Mouse (Mus musculus) hindbrain, postnatal 0 days (tissue): ENCODE measurements around the gene Cyp4x1. TPM values are rescaled to one million over a fixed set of nuclear protein-coding genes. Genes with fewer than 3 reads are reported as not detected.
"Not testable (repeated sequence)": the region's sequence is repeated elsewhere in the genome, so short reads cannot be mapped to it uniquely, and the experiment has no call there.

Experiments
- ATAC-seq: fragments of 200-750 bp; cut with Nextera tagmentation; 2 replicates; pipeline ENCODE4 v1.8.0; 2017; ENCODE audit warnings: mild to moderate bottlenecking, moderate TSS enrichment, moderate library complexity
- DNase-seq: peaks from one replicate; pipeline ENCODE4 v3.0.0-alpha.2; 2015; ENCODE audit warnings: low spot score
- H3K27ac ChIP-seq: fragments of 300-500 bp; sonication (generic); 2 replicates; pipeline ENCODE4 v1.5.1; 2014; ENCODE audit warnings: mild to moderate bottlenecking
- H3K27me3 ChIP-seq: fragments of 300-500 bp; sonication (generic); 2 replicates; pipeline ENCODE4 v1.6.1; 2014; ENCODE audit warnings: low read length, mixed read lengths; ENCODE audit not compliant: insufficient read depth
- H3K36me3 ChIP-seq: fragments of 300-500 bp; sonication (generic); 2 replicates; pipeline ENCODE4 v1.6.1; 2014; ENCODE audit warnings: low read length, mixed read lengths; ENCODE audit not compliant: insufficient read depth
- H3K4me1 ChIP-seq: fragments of 300-500 bp; sonication (generic); 2 replicates; pipeline ENCODE4 v1.6.1; 2014; ENCODE audit warnings: antibody characterized with exemption, low read length, mixed read lengths; ENCODE audit not compliant: insufficient read depth
- H3K4me2 ChIP-seq: fragments of 300-500 bp; sonication (generic); 2 replicates; pipeline ENCODE4 v1.6.1; 2014; ENCODE audit warnings: low read depth, mild to moderate bottlenecking, low read length, moderate library complexity, mixed read lengths
- H3K4me3 ChIP-seq: fragments of 300-500 bp; sonication (generic); 2 replicates; pipeline ENCODE4 v1.5.1; 2014; ENCODE audit warnings: low read length
- H3K9ac ChIP-seq: fragments of 300-500 bp; sonication (generic); replicated peaks from 2 replicates; pipeline ENCODE4 v1.6.1; 2014; ENCODE audit warnings: mild to moderate bottlenecking, low read length, moderate library complexity, mixed read lengths
- H3K9me3 ChIP-seq: fragments of 300-500 bp; sonication (generic); 2 replicates; pipeline ENCODE4 v1.6.1; 2016; ENCODE audit warnings: low read length, mixed read lengths
- CTCF ChIP-seq: IDR thresholded peaks from 2 replicates; pipeline ENCODE4 v1.5.1; 2016; ENCODE audit warnings: antibody characterized with exemption, control low read depth, low read depth
- WGBS: fragments of 180-500 bp; shearing (Covaris S2); extraction: QIAGEN DNeasy Blood & Tissue Kit; methylation state at CpG from one replicate; pipeline ENCODE4 v1.1.7; 2014; 5-methylcytosine and 5-hydroxymethylcytosine counted together
- polyA plus RNA-seq: library from polyadenylated mRNA; unstranded; fragments of >200 nt; fragmentation: Nextera tagmentation; extraction: Ambion mirVana; gene quantifications from 2 replicates; pipeline ENCODE4 v1.2.1, GENCODE M21; 2015
- total RNA-seq: library from RNA; depleted of rRNA; stranded (reverse); fragments of >200 nt; gene quantifications from 2 replicates; pipeline ENCODE4 v1.2.3, GENCODE M21; 2014; rRNA removed

Cyp4x1 gene
- total RNA-seq (20.7 and 25.9 TPM in 2 replicates), polyA plus RNA-seq (9.4 and 9.7 TPM in 2 replicates)

GRCm38 (mm10) chr4:115133621-115134295, at the start of gene Cyp4x1:
Gene Cyp4x1 (minus strand): TSS chr4:115134281.
- Histone ChIP-seq H3K9ac (peak within 1 kb of the TSS; percentile 70), H3K9me3 (no peaks in the 10 kb centered on the region), H3K4me3 (peak within 1 kb of the TSS; percentile 56), H3K4me2 (peak within 1 kb of the TSS; percentile 74), H3K36me3 (no peaks in the 10 kb centered on the region), H3K4me1 (no peaks in the 10 kb centered on the region), H3K27ac (peak within 1 kb of the TSS; percentile 86), H3K27me3 (no peaks in the 10 kb centered on the region)
- TF ChIP-seq CTCF, result no peak
- WGBS, result under 1% methylated on average over 29 of the region's 29 CpGs
- ATAC-seq (peak; percentile 92), DNase-seq (peak; percentile 84)

DNA sequence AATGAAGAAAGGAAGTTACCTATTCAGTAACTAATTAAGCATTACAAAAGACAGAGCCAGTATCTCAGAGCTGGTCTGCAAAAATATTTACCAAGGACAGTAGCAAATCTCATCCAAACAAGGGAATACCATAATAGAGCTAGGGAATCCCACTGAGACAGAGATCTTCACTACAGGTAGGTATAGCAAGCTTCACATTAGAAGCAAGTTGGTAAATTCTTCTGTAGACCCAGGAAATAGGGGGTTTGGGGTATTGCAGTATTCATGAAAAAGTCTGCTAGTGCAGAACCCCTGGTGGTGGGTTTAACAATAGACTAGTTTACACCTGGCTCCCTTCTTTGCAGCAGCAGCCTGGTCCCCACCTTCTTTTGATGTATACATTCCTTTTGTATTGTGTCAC, 42.1 kb upstream of the Cyp4x1 start:
- not testable (repeated sequence) for H3K4me1 ChIP-seq, ATAC-seq, H3K9ac ChIP-seq, H3K4me2 ChIP-seq, DNase-seq, H3K27ac ChIP-seq, H3K4me3 ChIP-seq, H3K36me3 ChIP-seq, H3K27me3 ChIP-seq, H3K9me3 ChIP-seq

DNA sequence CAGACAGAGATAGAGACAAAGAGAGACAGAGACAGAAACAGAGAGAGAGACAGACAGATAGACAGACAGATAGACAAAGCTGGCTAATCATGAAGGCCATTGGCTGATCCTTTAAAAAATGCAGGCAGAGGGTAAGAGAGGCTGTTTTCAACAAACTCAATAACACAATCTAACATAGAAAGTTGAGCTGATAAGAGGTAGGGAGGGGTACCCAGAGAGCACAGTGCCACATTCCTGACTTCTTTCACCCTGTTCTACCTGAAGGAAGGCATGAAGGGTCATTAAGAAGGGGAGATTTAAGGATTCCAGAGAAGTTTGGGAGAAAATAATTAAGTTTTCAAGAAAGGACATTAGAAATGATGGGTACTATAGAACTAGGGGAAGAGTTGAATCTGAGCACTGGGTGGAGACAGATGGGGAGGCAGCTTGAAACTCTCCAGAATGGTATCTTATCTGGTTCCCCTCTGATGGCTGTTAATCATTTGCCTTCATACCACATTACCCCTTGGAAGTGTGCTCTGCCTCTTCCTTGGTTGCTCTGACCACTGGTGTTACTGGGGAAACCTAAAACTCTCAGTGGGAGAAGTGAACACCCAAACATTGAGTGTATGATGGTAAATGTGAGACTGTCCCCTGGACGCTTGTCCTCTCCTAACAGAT, 40.7 kb upstream of the Cyp4x1 start:
- H3K36me3 ChIP-seq, result no peaks in the 10 kb centered on the region
- no peaks in the 10 kb centered on the region for H3K9me3 ChIP-seq
- no peaks in the 10 kb centered on the region for H3K27me3 ChIP-seq
- 85% methylated on average over 1 of the region's 1 CpGs for WGBS
- no peak overlapping the region for H3K4me2 ChIP-seq
- no peaks in the 10 kb centered on the region for H3K4me1 ChIP-seq
- ATAC-seq (no peak), DNase-seq (no peak)
- TF ChIP-seq CTCF, result no peak
- H3K27ac ChIP-seq, result no peak overlapping the region
- no peak overlapping the region for H3K4me3 ChIP-seq
- H3K9ac ChIP-seq, result no peak overlapping the region

- H3K9ac ChIP-seq, ATAC-seq, H3K4me2 ChIP-seq, H3K27me3 ChIP-seq, H3K36me3 ChIP-seq, H3K4me3 ChIP-seq, H3K4me1 ChIP-seq, DNase-seq, H3K9me3 ChIP-seq, H3K27ac ChIP-seq: not testable (repeated sequence)
- 80% methylated on average over 3 of the region's 3 CpGs for WGBS
Observed at GRCm38 (mm10) chr4:115158963-115159362, 24.9 kb upstream of the Cyp4x1 start.

- peak; percentile 39 for TF ChIP-seq CTCF
- H3K4me3 ChIP-seq, result no peak overlapping the region
- DNase-seq (peak; percentile 5), ATAC-seq (no peak)
- WGBS, result 92% methylated on average over 2 of the region's 2 CpGs
- no peak overlapping the region for H3K27ac ChIP-seq
- no peaks in the 10 kb centered on the region for H3K36me3 ChIP-seq
- no peaks in the 10 kb centered on the region for H3K27me3 ChIP-seq
- no peaks in the 10 kb centered on the region for H3K4me1 ChIP-seq
- no peak overlapping the region for H3K4me2 ChIP-seq
- no peak overlapping the region for H3K9ac ChIP-seq
- H3K9me3 ChIP-seq, result no peaks in the 10 kb centered on the region
Observed at GRCm38 (mm10) chr4:115154723-115155122, 20.6 kb upstream of the Cyp4x1 start.

DNA sequence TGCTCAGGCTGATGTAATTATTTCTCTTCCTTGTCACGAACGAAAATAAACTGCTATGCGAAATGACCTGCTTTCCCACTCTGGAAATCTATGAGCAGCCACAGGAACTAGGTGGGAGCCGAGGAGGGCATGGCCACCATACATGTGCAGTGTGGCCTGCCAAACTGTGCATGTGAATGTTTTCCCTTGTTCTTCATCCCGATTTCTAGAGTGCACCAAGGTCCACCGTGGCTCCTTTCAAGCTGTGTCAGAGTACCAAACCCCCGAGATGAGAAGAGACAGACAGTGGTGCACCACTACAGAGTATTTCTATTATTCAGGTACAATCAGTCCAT, 182 bp upstream of the Cyp4x1 start:
- WGBS, result 13% methylated on average over 7 of the region's 7 CpGs
- no peaks in the 10 kb centered on the region for H3K4me1 ChIP-seq
- DNase-seq (no peak), ATAC-seq (peak; percentile 66)
- H3K9me3 ChIP-seq, result no peaks in the 10 kb centered on the region
- peak overlapping the region; percentile 56 for H3K4me3 ChIP-seq
- H3K36me3 ChIP-seq, result no peaks in the 10 kb centered on the region
- no peaks in the 10 kb centered on the region for H3K27me3 ChIP-seq
- H3K4me2 ChIP-seq, result peak overlapping the region; percentile 74
- no peak for TF ChIP-seq CTCF
- H3K27ac ChIP-seq, result peak overlapping the region; percentile 86
- H3K9ac ChIP-seq, result peak overlapping the region; percentile 70

DNA sequence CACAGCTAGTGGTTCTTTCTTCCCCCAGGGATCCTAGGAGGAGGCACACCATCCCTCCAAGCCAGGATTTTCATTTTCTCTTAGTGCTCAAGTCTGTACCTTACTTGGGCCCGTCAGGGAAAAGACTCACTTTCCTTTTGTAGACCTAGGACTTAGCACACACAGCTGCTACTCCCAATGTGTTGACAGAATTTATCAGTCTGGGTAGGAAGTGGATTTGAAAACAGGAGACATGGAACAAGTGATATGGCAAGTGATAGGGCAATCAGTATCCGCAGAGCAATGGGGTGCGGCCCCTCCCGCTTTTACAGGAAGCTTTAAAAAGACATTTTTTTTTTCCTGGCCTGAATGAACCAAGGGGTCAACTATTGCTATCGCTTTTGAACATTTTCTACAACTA, 996 bp downstream of the Cyp4x1 start:
- Histone ChIP-seq H3K36me3 (no peaks in the 10 kb centered on the region), H3K27me3 (no peaks in the 10 kb centered on the region), H3K4me1 (no peaks in the 10 kb centered on the region), H3K9me3 (no peaks in the 10 kb centered on the region), H3K27ac (peak overlapping the region; percentile 86; the same call in 1 of the 2 replicates), H3K4me3 (peak overlapping the region; percentile 56), H3K9ac (peak overlapping the region; percentile 70; the same call in 1 of the 2 replicates), H3K4me2 (peak overlapping the region; percentile 74)
- ATAC-seq, result 0 out of 2 replicates have a peak, but pooled peaks have one; percentile 4
- 9% methylated on average over 5 of the region's 5 CpGs for WGBS
- DNase-seq, result peak; percentile 1
- TF ChIP-seq CTCF, result no peak
